Mouse (Mus musculus): ENCODE measurements around the gene Tmem91.

Gene Tmem91

DNA sequence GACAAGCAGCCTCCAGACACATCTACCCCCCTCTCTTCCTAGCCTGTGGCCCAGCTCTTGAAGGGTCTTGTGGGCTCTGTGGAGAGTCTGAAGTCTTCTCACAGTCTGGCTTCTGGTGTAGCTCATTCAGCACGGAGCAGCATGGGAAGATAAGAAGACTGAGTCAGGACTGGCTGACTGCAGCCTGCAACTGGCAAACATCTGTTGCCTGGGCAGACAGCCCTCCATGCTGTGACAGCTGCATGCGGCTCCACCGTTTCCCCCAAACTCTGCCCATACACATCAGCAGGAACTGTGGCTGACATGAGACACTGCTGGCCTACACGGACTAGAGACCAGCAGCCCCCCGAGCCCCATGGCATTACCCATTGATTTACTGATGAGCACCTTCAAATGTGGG lies 50.1 kb downstream of the Tmem91 start:
- DNase-seq, result no peak

DNA sequence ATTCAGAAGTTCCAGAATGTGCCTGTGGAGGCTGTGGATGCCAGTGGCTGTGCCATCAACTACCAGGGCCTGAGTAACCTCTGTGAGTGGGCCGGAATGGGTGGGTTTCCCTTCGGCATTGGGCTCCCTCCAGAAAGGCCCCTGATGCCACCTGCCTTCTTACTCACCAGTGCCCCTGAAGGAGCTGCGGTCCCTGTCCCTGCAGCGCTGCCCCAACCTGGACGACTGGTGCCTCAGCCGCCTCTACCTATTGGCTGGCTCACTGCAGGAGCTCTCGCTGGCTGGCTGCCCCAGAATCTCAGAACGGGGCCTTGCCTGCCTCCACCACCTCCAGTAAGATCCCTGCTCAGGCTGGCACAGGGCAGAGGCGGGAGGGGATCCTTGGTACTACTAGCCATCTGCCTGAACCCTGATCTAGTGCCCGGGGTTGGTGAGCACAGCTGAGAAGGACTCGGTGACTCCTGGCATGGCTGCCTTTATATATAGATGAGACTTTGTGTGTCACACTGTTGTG lies 51.1 kb downstream of the Tmem91 start:
- no peak for DNase-seq

GRCm38 (mm10) chr7:25620751-25621150 lies 54.2 kb downstream of the Tmem91 start:
- DNase-seq, result no peak

DNA sequence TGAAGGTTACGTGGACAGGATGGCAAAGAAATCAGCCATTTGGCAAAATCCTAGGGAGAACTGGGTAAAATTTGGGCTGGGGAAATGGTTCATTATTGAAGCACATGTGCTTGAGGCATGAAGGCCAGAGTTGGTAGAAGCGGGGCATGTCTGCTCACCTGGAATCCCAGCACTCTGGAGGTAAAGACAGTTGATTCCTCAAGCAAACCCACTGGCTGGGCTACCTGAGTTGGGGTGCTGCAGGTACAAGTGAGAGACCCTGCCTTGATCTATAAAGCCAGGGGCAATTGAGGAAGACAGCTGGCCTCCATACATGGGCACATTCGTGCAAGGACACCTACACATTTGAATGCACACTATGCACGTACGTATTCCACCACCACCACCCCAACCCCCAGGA lies 54.9 kb downstream of the Tmem91 start:
- DNase-seq, result no peak

GRCm38 (mm10) chr7:25619722-25619991 lies 55.3 kb downstream of the Tmem91 start:
- DNase-seq, result no peak

Data from spleen, adult 18-20 months (tissue).